Mouse (Mus musculus): Measurements from ENCODE around the gene Gm13696. TPM values are rescaled to one million over a fixed set of nuclear protein-coding genes. Genes with fewer than 3 reads are reported as not detected.

Gene Gm13696
- not detected in 2 replicates for polyA plus RNA-seq (2012; rRNA removed)

GRCm38 (mm10) chr2:83972823-83973222 lies at the start of gene Gm13696:
Gene Gm13696 (plus strand): TSS chr2:83973123.

GRCm38 (mm10) chr2:83940931-83941361 lies 32.0 kb upstream of the Gm13696 start, which contains the start of gene Zswim2:
Gene Zswim2 (minus strand): TSS chr2:83941228.

GRCm38 (mm10) chr2:83955393-83955792 lies 17.5 kb upstream of the Gm13696 start, which contains the start of gene Gm13698:
Gene Gm13698 (plus strand): TSS chr2:83955693.

GRCm38 (mm10) chr2:83961203-83961602 lies 11.7 kb upstream of the Gm13696 start, which contains the start of gene Gm13693:
Gene Gm13693 (plus strand): TSS chr2:83961503.

GRCm38 (mm10) chr2:83967013-83967412 lies 5.9 kb upstream of the Gm13696 start, which contains the start of gene Gm13695:
Gene Gm13695 (plus strand): TSS chr2:83967313.

GRCm38 (mm10) chr2:83978633-83979032 lies 5.7 kb downstream of the Gm13696 start, which contains the start of gene Gm13694:
Gene Gm13694 (plus strand): TSS chr2:83978933.

GRCm38 (mm10) chr2:83984443-83984842 lies 11.5 kb downstream of the Gm13696 start, which contains the start of gene Gm13697:
Gene Gm13697 (plus strand): TSS chr2:83984743.

GRCm38 (mm10) chr2:83990253-83990652 lies 17.3 kb downstream of the Gm13696 start, which contains the start of gene Gm13691:
Gene Gm13691 (plus strand): TSS chr2:83990553.

Other genes starting within 250 kb of the Gm13696 start
- gene Itgav, start 248.7 kb upstream of the Gm13696 start, polyA plus RNA-seq (2012; rRNA removed), result 257 and 321 TPM in 2 replicates
- 1.9 and 2.6 TPM in 2 replicates for gene Fam171b, start 160.5 kb upstream of the Gm13696 start, polyA plus RNA-seq (2012; rRNA removed)
- gene Zswim2, start 31.9 kb upstream of the Gm13696 start, polyA plus RNA-seq (2012; rRNA removed), result not detected in 2 replicates
- gene Gm13698, start 17.4 kb upstream of the Gm13696 start, polyA plus RNA-seq (2012; rRNA removed), result not detected in 2 replicates
- not detected in 2 replicates for gene Gm13693, start 11.6 kb upstream of the Gm13696 start, polyA plus RNA-seq (2012; rRNA removed)
- gene Gm13695, start 5.8 kb upstream of the Gm13696 start, polyA plus RNA-seq (2012; rRNA removed), result not detected in 2 replicates
- gene Gm13694, start 5.8 kb downstream of the Gm13696 start, polyA plus RNA-seq (2012; rRNA removed), result not detected in 2 replicates
- not detected in 2 replicates for gene Gm13697, start 11.6 kb downstream of the Gm13696 start, polyA plus RNA-seq (2012; rRNA removed)
- not detected in 2 replicates for gene Gm13691, start 17.4 kb downstream of the Gm13696 start, polyA plus RNA-seq (2012; rRNA removed)

Data from ovary, adult 2 months (tissue).